Mouse (Mus musculus): ENCODE measurements around the gene Serpinc1. TPM values are rescaled to one million over a fixed set of nuclear protein-coding genes. Genes with fewer than 3 reads are reported as not detected.
A peak's percentile ranks its signal among the peaks of the same experiment; 100 is the strongest.

Serpinc1 gene
- polyA plus RNA-seq, 2 experiments = 4.9 to 6.2 TPM

- Histone ChIP-seq H3K9ac (ENCODE audit: low read depth, low read length, severe bottlenecking) (peak overlapping the region; percentile 94), H3K4me1 (ENCODE audit: control insufficient read depth, insufficient read depth, low read length) (peaks cover 17% of the 10 kb centered on the region), H3K27ac (replicated peaks; ENCODE audit: low read depth, low read length) (peak overlapping the region; percentile 89), H3K9me3 (ENCODE audit: control insufficient read depth, low read length) (no peaks in the 10 kb centered on the region), H3K4me2 (replicated peaks; ENCODE audit: low read depth, low read length, severe bottlenecking) (peak overlapping the region; percentile 85), H3K4me3 (replicated peaks; ENCODE audit: low read length) (peak overlapping the region; percentile 72), H3K36me3 (ENCODE audit: control insufficient read depth, insufficient read depth, low read length) (peaks cover 55% of the 10 kb centered on the region), H3K27me3 (ENCODE audit: control insufficient read depth, insufficient read depth, low read length) (no peaks in the 10 kb centered on the region)
- ATAC-seq (ENCODE audit: low FRiP score, low read depth) = peak; percentile 1; the same call in 1 of the 2 replicates
- DNase-seq (ENCODE audit: low spot score) = peak; percentile 39
- WGBS = 0% methylated on average over 14 of the region's 14 CpGs
- no peak for TF ChIP-seq POLR2A (IDR thresholded peaks at IDR 0.05; ENCODE audit: borderline replicate concordance, extremely low read depth, insufficient read depth, insufficient read length)
These were observed 56.9 kb downstream of the Serpinc1 start for GRCm38 (mm10) chr1:161035281-161035785.

DNA sequence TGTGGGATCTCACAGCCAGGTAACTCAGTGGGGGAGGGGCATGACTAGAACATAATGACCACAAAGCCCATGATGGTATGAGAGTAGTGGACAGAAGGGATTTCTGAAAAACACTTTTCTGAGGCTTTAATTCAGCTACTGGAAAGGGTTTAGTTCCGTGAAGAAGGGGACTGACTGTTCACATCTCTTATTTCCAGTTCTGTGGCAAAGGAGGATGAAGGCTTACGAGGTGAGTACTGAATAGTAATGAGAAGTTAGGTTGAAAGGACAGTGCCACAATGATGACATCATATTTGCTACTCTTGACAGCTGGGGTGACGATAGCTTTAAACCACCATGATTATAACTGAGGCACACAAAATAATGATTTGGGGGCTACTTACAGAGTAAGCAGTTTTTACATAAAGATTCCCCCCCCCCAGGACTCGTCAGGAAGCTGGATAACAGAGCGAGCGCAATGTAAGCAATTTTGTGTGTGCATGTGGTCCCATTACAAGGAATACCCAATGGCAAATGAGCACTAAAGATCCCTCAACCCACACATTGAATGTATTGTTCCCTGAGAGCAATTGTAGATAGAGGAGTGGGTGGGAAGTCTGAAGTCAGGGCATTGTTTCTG lies 57.5 kb downstream of the Serpinc1 start:
- Histone ChIP-seq H3K36me3 (ENCODE audit: control insufficient read depth, insufficient read depth, low read length) (peaks cover 55% of the 10 kb centered on the region), H3K9me3 (ENCODE audit: control insufficient read depth, low read length) (no peaks in the 10 kb centered on the region), H3K27me3 (ENCODE audit: control insufficient read depth, insufficient read depth, low read length) (no peaks in the 10 kb centered on the region), H3K4me1 (ENCODE audit: control insufficient read depth, insufficient read depth, low read length) (peaks cover 17% of the 10 kb centered on the region), H3K4me3 (replicated peaks; ENCODE audit: low read length) (peak overlapping the region; percentile 72), H3K27ac (replicated peaks; ENCODE audit: low read depth, low read length) (peak overlapping the region; percentile 89), H3K9ac (ENCODE audit: low read depth, low read length, severe bottlenecking) (peak overlapping the region; percentile 94), H3K4me2 (replicated peaks; ENCODE audit: low read depth, low read length, severe bottlenecking) (peak overlapping the region; percentile 85)
- DNase-seq (ENCODE audit: low spot score) (peak; percentile 53), ATAC-seq (ENCODE audit: low FRiP score, low read depth) (no peak)
- 0% methylated on average over 6 of the region's 6 CpGs for WGBS
- no peak for TF ChIP-seq POLR2A (IDR thresholded peaks at IDR 0.05; ENCODE audit: borderline replicate concordance, extremely low read depth, insufficient read depth, insufficient read length)

GRCm38 (mm10) chr1:161036411-161036841 lies 58.0 kb downstream of the Serpinc1 start:
- Histone ChIP-seq H3K4me1 (ENCODE audit: control insufficient read depth, insufficient read depth, low read length) (peaks cover 17% of the 10 kb centered on the region), H3K27me3 (ENCODE audit: control insufficient read depth, insufficient read depth, low read length) (no peaks in the 10 kb centered on the region), H3K36me3 (ENCODE audit: control insufficient read depth, insufficient read depth, low read length) (peaks cover 51% of the 10 kb centered on the region), H3K9me3 (ENCODE audit: control insufficient read depth, low read length) (no peaks in the 10 kb centered on the region), H3K27ac (replicated peaks; ENCODE audit: low read depth, low read length) (peak overlapping the region; percentile 89), H3K9ac (ENCODE audit: low read depth, low read length, severe bottlenecking) (peak overlapping the region; percentile 94), H3K4me3 (replicated peaks; ENCODE audit: low read length) (peak overlapping the region; percentile 72), H3K4me2 (replicated peaks; ENCODE audit: low read depth, low read length, severe bottlenecking) (peak overlapping the region; percentile 85)
- WGBS = 0% methylated on average over 5 of the region's 5 CpGs
- peak; percentile 36 for DNase-seq (ENCODE audit: low spot score)
- no peak for TF ChIP-seq POLR2A (IDR thresholded peaks at IDR 0.05; ENCODE audit: borderline replicate concordance, extremely low read depth, insufficient read depth, insufficient read length)
- ATAC-seq (ENCODE audit: low FRiP score, low read depth) = no peak

- Histone ChIP-seq H3K27ac (replicated peaks; ENCODE audit: low read depth, low read length) (peak overlapping the region; percentile 89; the same call in 1 of the 2 replicates), H3K9ac (ENCODE audit: low read depth, low read length, severe bottlenecking) (peak overlapping the region; percentile 94), H3K4me1 (ENCODE audit: control insufficient read depth, insufficient read depth, low read length) (peaks cover 17% of the 10 kb centered on the region), H3K36me3 (ENCODE audit: control insufficient read depth, insufficient read depth, low read length) (peaks cover 49% of the 10 kb centered on the region), H3K4me3 (replicated peaks; ENCODE audit: low read length) (peak overlapping the region; percentile 72), H3K4me2 (replicated peaks; ENCODE audit: low read depth, low read length, severe bottlenecking) (peak overlapping the region; percentile 85), H3K9me3 (ENCODE audit: control insufficient read depth, low read length) (no peaks in the 10 kb centered on the region), H3K27me3 (ENCODE audit: control insufficient read depth, insufficient read depth, low read length) (no peaks in the 10 kb centered on the region)
- DNase-seq (ENCODE audit: low spot score) (no peak), ATAC-seq (ENCODE audit: low FRiP score, low read depth) (no peak)
- 2% methylated on average over 1 of the region's 1 CpGs for WGBS
- no peak for TF ChIP-seq POLR2A (IDR thresholded peaks at IDR 0.05; ENCODE audit: borderline replicate concordance, extremely low read depth, insufficient read depth, insufficient read length)
These were observed 58.6 kb downstream of the Serpinc1 start for GRCm38 (mm10) chr1:161037026-161037425.

DNA sequence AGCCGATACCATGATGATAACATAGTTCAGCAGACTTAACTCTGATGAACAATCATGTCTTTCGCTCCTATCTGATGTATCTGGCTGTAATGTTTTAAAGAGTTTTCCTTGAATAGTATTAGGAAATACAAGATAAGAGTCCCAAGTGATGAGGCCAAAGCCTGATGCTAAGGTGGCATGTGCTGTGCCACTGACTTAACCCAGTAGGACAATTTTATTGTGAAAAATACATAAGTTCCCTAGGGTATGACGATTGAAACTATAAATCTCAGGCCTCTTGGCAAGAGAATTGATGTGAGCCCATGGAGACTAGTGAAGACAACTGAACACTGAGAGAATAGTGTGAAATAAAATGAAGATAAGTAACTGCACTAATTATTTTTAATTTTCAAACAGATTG lies 59.2 kb downstream of the Serpinc1 start:
- ATAC-seq (ENCODE audit: low FRiP score, low read depth) = no peak
- 16% methylated on average over 3 of the region's 3 CpGs for WGBS
- H3K9me3 ChIP-seq (ENCODE audit: control insufficient read depth, low read length) = no peaks in the 10 kb centered on the region
- DNase-seq (ENCODE audit: low spot score) = no peak
- peak overlapping the region; percentile 48 for H3K9ac ChIP-seq (ENCODE audit: low read depth, low read length, severe bottlenecking)
- no peaks in the 10 kb centered on the region for H3K27me3 ChIP-seq (ENCODE audit: control insufficient read depth, insufficient read depth, low read length)
- peak overlapping the region; percentile 85 for H3K4me2 ChIP-seq (replicated peaks; ENCODE audit: low read depth, low read length, severe bottlenecking)
- no peak for TF ChIP-seq POLR2A (IDR thresholded peaks at IDR 0.05; ENCODE audit: borderline replicate concordance, extremely low read depth, insufficient read depth, insufficient read length)
- H3K36me3 ChIP-seq (ENCODE audit: control insufficient read depth, insufficient read depth, low read length) = peaks cover 43% of the 10 kb centered on the region
- 0 out of 2 replicates have a peak overlapping the region, but pooled peaks have one; percentile 40 for H3K27ac ChIP-seq (replicated peaks; ENCODE audit: low read depth, low read length)
- peak overlapping the region; percentile 72 for H3K4me3 ChIP-seq (replicated peaks; ENCODE audit: low read length)
- H3K4me1 ChIP-seq (ENCODE audit: control insufficient read depth, insufficient read depth, low read length) = peaks cover 17% of the 10 kb centered on the region

Data from limb, embryonic 14.5 days (tissue).